Mouse (Mus musculus) ES-E14 (cell line): ENCODE measurements around the gene Gchfr. TPM values are rescaled to one million over a fixed set of nuclear protein-coding genes. Genes with fewer than 3 reads are reported as not detected.

ENCODE experiments used
- DNase-seq: peaks from one replicate; pipeline ENCODE4 v3.0.0-alpha.2; 2013; ENCODE audit warnings: low read depth, low spot score
- H3K27ac ChIP-seq: 2 replicates; pipeline ENCODE4 v1.5.1; 2012; ENCODE audit warnings: low read depth, mild to moderate bottlenecking, low read length, moderate library complexity, mixed read lengths; ENCODE audit not compliant: poor library complexity, insufficient read depth, severe bottlenecking
- H3K36me3 ChIP-seq: 2 replicates; pipeline ENCODE4 v1.6.1; 2012; ENCODE audit warnings: mild to moderate bottlenecking, low read length, moderate library complexity, mixed read lengths; ENCODE audit not compliant: control insufficient read depth, poor library complexity, insufficient read depth, severe bottlenecking
- H3K4me1 ChIP-seq, 2 experiments: fragments of 150-350 bp in 1 of 2; sonication (generic) in 1 of 2; 2 replicates each; pipeline ENCODE4 v1.6.1; 2012; ENCODE audit warnings: low read length in 2 of 2, mild to moderate bottlenecking in 1 of 2, mixed read lengths in 1 of 2; ENCODE audit not compliant: control insufficient read depth in 2 of 2, insufficient read depth in 2 of 2, poor library complexity in 1 of 2
- H3K4me3 ChIP-seq, 2 experiments: fragments of 150-350 bp in 1 of 2; sonication (generic) in 1 of 2; 2 replicates each; pipeline ENCODE4 v1.5.1; 2012; ENCODE audit warnings: low read length in 2 of 2, low read depth in 1 of 2, mild to moderate bottlenecking in 1 of 2, mixed read lengths in 1 of 2; ENCODE audit not compliant: insufficient read depth in 1 of 2, poor library complexity in 1 of 2, severe bottlenecking in 1 of 2
- H3K9ac ChIP-seq: 2 replicates; pipeline ENCODE4 v1.6.1; 2012; ENCODE audit warnings: low read depth, mild to moderate bottlenecking, low read length, mixed read lengths; ENCODE audit not compliant: poor library complexity, insufficient read depth, severe bottlenecking
- H3K9me3 ChIP-seq: fragments of 150-350 bp; sonication (generic); 2 replicates; pipeline ENCODE4 v1.6.1; 2012; ENCODE audit warnings: low read depth, mild to moderate bottlenecking, low read length; ENCODE audit not compliant: control insufficient read depth, insufficient read depth
- CHD2 ChIP-seq: IDR thresholded peaks from 2 replicates; pipeline ENCODE4 v1.6.1; 2014; ENCODE audit warnings: mild to moderate bottlenecking, low read depth, low read length, inconsistent platforms
- HCFC1 ChIP-seq: IDR thresholded peaks from 2 replicates; pipeline ENCODE4 v1.6.1; 2012; ENCODE audit warnings: low read length, inconsistent platforms, borderline replicate concordance; ENCODE audit not compliant: insufficient read depth
- MAFK ChIP-seq: IDR thresholded peaks from 2 replicates; pipeline ENCODE4 v1.6.1; 2014; ENCODE audit warnings: mild to moderate bottlenecking, low read depth, low read length, inconsistent platforms; ENCODE audit not compliant: insufficient read depth
- ZC3H11A ChIP-seq: IDR thresholded peaks from 2 replicates; pipeline ENCODE4 v1.6.1; 2012; ENCODE audit warnings: low read depth, mild to moderate bottlenecking, inconsistent platforms, low read length, borderline replicate concordance
- ZNF384 ChIP-seq: IDR thresholded peaks from 2 replicates; pipeline ENCODE4 v1.6.1; 2012; ENCODE audit warnings: low read depth, low read length, inconsistent platforms
- in situ Hi-C, 2 experiments: fragments of 600-800 bp; cut with MboI; formaldehyde crosslinking; loops; one replicate each; pipeline ENCODE4 v1.15.1; 2025; ENCODE audit warnings: low sequenced_read_pairs in 2 of 2, inconsistent platforms in 1 of 2; ENCODE audit not compliant: unreplicated experiment in 2 of 2
- total RNA-seq: library from RNA; depleted of rRNA; stranded (reverse); fragments of 300-350 nt; gene quantifications from 2 replicates; pipeline ENCODE4 v1.2.3, GENCODE M21; 2012

Gchfr gene
- total RNA-seq, 1 experiment, result 14.1 TPM

DNA sequence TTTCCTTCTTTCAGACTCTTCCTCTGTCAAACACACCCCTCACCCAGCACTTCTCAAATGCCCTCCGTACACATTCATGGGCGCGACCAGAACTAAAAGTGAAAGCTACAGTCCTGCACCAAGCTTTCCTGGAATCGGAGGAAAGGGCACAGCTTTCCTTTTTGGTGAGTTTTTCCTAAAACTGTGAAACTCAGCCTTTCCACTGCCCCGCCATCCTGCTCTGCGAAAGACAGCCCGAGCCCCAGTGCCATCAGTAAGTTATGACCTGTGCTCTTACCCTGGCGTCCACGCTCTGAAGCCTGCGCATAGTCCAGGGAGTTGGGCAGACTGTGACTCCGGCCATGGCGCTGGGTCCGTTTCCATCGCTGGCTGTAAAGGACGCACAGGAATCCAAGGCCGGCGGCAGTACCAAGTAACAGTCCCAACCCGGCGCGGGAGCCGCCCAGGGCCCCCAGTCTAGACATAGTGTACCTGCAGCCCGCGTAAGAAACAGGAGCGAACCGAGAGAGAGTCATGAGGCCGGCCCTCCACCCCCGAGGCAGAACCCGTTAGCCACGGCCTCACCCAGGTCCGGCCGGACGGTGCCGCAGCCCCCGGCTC is 11.4 kb upstream of the Gchfr start:
- Histone ChIP-seq H3K4me3 (peak overlapping the region; percentile 87), H3K4me1 (peaks cover 2 to 5% of the 10 kb centered on the region in 2 experiments; a peak in 2 of 4 replicates), H3K36me3 (peaks cover 18% of the 10 kb centered on the region), H3K27ac (no peak overlapping the region), H3K9ac (peak overlapping the region; percentile 87), H3K9me3 (no peaks in the 10 kb centered on the region)
- TF ChIP-seq ZNF384, result no peak
- DNase-seq, result no peak
- in situ Hi-C loops, result no loop called here

DNA sequence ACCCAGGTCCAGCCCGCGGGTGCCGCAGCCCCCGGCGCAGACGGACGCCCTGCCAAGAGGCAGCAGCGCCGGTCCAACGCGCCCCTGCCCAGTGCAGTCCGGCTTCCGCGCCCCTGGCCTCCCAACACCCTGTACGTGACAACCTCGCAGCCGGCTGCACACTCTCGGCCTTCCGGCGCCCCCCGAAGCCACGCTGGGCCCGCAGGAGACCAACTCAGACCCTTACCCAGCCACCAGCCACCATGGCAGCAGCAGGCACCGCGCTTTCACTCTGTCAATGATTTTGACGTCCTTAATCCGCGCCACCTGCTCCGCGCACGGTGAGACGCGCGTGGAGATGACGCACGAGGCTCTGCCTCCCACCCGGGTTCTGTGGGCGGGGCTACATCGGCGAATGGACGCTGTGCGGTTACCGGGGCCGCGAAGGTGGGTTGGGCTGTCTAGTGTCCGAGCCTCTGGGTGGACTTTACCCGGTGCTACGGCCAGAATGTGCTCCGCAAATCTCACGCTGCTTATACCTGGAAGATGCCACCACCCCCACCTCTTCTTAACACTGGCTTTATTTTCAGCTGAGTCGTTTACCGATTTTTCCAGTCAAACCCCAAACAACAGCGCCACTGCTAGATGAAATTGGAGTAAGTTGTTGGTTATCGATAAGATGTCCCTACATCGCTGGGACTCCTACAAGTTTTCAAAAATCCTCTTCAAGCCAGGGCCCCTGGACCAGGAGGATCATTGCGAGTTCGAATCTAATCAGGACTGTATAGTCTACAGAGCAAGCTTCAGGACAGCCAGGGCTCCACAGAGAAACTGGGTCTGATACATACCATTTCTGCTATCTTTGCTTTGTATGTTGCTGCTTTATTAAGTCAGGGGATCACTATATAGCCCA is 10.6 kb upstream of the Gchfr start, which contains the start of gene Rmdn3:
TSS of gene Rmdn3 (minus strand) at position 354 of the 892 bp plus-strand sequence.
- no peak for TF ChIP-seq ZNF384
- TF ChIP-seq HCFC1, result peak; percentile 84

DNA sequence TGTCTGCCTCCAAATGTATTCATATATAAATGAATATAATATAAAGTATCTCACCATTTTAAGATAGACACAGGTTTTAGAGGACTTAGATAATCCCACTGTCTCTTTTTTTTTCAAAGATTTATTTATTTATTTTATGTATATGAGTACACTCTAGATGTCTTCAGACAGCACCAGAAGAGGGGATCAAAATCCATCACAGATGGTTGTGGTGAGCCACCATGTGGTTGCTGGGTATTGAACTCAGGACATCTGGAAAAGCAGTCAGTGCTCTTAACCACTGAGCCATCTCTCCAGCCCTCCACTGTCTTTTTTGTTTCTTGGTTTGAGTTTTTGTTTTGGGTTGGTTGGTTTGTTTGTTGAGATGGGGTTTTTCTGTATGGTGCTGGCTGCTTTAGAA is 9.7 kb upstream of the Gchfr start:
- Histone ChIP-seq H3K9me3 (no peaks in the 10 kb centered on the region), H3K36me3 (peaks cover 9% of the 10 kb centered on the region; the same call in 1 of the 2 replicates), H3K9ac (no peak overlapping the region), H3K27ac (no peak overlapping the region), H3K4me1 (peaks cover 4 to 8% of the 10 kb centered on the region in 2 experiments; a peak in 2 of 4 replicates), H3K4me3 (no peak overlapping the region)
- DNase-seq, result no peak
- in situ Hi-C loops, result no loop called here
- no peak for TF ChIP-seq ZC3H11A

More for the DNA sequence above, 10.6 kb upstream of the Gchfr start, which contains the start of gene Rmdn3:
- peak; percentile 91 for DNase-seq
- peaks cover 16% of the 10 kb centered on the region for H3K36me3 ChIP-seq
- H3K4me3 ChIP-seq, result peak within 1 kb of the TSS; percentile 87
- in situ Hi-C loops, result no loop called here
- no peaks in the 10 kb centered on the region for H3K9me3 ChIP-seq
- H3K4me1 ChIP-seq, result peaks cover 3 to 8% of the 10 kb centered on the region in 2 experiments; a peak in 2 of 4 replicates
- H3K9ac ChIP-seq, result peak within 1 kb of the TSS; percentile 87
- no peak within 1 kb of the TSS for H3K27ac ChIP-seq

DNA sequence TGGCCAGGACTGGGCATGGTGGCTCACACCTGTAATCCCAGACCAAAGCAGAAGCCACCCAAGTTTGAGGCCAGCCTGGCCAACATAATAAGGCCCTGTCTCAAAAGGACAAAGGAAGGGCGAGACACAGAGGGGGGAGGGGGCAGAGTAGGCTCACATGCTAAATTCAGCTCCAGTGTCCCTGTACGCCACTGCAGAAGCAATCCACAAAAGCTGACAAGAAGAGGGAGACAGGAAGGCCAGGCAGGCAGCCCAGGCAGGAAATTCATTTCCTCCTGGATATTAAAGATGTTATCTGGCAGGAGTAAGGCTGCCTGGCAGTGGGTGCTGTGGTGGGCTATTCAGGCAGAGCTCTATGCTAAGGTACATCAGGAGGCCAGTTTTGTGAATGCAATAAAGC is 6.3 kb upstream of the Gchfr start:
- DNase-seq, result no peak
- H3K9ac ChIP-seq, result no peak overlapping the region
- H3K9me3 ChIP-seq, result no peaks in the 10 kb centered on the region
- 0 out of 4 replicates have a peak overlapping the region, but pooled peaks of 1 of the 2 experiments have one; percentile 17 for H3K4me3 ChIP-seq
- no peak overlapping the region for H3K27ac ChIP-seq
- no peak for TF ChIP-seq MAFK
- TF ChIP-seq HCFC1, result no peak
- TF ChIP-seq ZNF384, result no peak
- in situ Hi-C loops, result no loop called here
- H3K4me1 ChIP-seq, result peaks cover 5 to 11% of the 10 kb centered on the region in 2 experiments; a peak in 1 of 4 replicates
- H3K36me3 ChIP-seq, result no peaks in the 10 kb centered on the region

DNA sequence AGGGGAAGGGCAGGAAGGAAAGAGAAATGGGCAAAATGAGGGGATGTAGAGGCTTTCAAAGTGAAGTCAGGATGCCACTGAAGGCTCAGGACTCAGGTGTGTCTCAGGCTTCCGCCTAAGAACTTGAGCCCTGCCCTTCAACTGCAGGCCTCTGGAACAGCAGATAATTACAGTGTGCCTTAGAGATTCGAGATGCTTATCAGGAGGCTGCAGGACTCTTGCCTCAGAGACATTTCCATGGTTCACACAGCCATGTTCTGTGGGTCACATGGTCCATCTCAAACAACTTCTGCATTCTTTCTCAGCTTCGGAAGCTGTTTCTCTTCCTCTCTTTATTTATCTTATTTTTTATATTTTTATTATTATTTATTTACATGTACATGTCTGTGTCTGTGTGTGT is 4.4 kb upstream of the Gchfr start:
- H3K9ac ChIP-seq, result no peak overlapping the region
- TF ChIP-seq CHD2 (no peak), ZNF384 (no peak), ZC3H11A (no peak), HCFC1 (no peak), MAFK (no peak)
- H3K27ac ChIP-seq, result no peak overlapping the region
- in situ Hi-C loops, result no loop called here
- H3K4me3 ChIP-seq, result no peak overlapping the region
- DNase-seq, result no peak
- H3K9me3 ChIP-seq, result no peaks in the 10 kb centered on the region
- no peaks in the 10 kb centered on the region for H3K36me3 ChIP-seq
- peaks cover 5 to 14% of the 10 kb centered on the region in 2 experiments; a peak in 1 of 4 replicates for H3K4me1 ChIP-seq
